Mouse (Mus musculus) liver, embryonic 11.5 days (tissue): ENCODE measurements at regions not wholly inside any gene's neighbourhood (a gene's known extent, or its start where the extent isn't known, plus 50 kb on each side); places are given as distances from the start of the nearest gene placed in this dataset.

Experiments used
- ATAC-seq: fragments of 200-750 bp; cut with Nextera tagmentation; replicated peaks from 2 replicates; pipeline ENCODE4 v1.8.0; 2017; ENCODE audit warnings: moderate number of reproducible peaks, mild to moderate bottlenecking, moderate TSS enrichment, moderate library complexity; ENCODE audit not compliant: low FRiP score
- DNase-seq: peaks from one replicate; pipeline ENCODE4 v3.0.0-alpha.2; 2017; ENCODE audit warnings: low spot score
- H3K27ac ChIP-seq: fragments of 300-500 bp; sonication (generic); 2 replicates; pipeline ENCODE4 v1.5.1; 2014; ENCODE audit warnings: mild to moderate bottlenecking, low read depth, low read length, control low read depth
- H3K27me3 ChIP-seq: fragments of 300-500 bp; sonication (generic); replicated peaks from 2 replicates; pipeline ENCODE4 v1.6.1; 2014; ENCODE audit warnings: low read length, mixed read lengths; ENCODE audit not compliant: control insufficient read depth, insufficient read depth
- H3K36me3 ChIP-seq: fragments of 300-500 bp; sonication (generic); 2 replicates; pipeline ENCODE4 v1.6.1; 2014; ENCODE audit warnings: mild to moderate bottlenecking, low read length, moderate library complexity, mixed read lengths; ENCODE audit not compliant: control insufficient read depth, insufficient read depth
- H3K4me1 ChIP-seq: fragments of 300-500 bp; sonication (generic); replicated peaks from 2 replicates; pipeline ENCODE4 v1.6.1; 2014; ENCODE audit warnings: low read length, mixed read lengths; ENCODE audit not compliant: control insufficient read depth, insufficient read depth
- H3K4me2 ChIP-seq: fragments of 300-500 bp; sonication (generic); 2 replicates; pipeline ENCODE4 v1.6.1; 2014; ENCODE audit warnings: mild to moderate bottlenecking, control low read depth, moderate library complexity
- H3K4me3 ChIP-seq: fragments of 300-500 bp; sonication (generic); 2 replicates; pipeline ENCODE4 v1.5.1; 2014; ENCODE audit warnings: low read depth, low read length, control low read depth
- H3K9ac ChIP-seq: fragments of 300-500 bp; sonication (generic); 2 replicates; pipeline ENCODE4 v1.6.1; 2014; ENCODE audit warnings: low read depth, low read length, control low read depth
- H3K9me3 ChIP-seq: fragments of 300-500 bp; sonication (generic); 2 replicates; pipeline ENCODE4 v1.6.1; 2016; ENCODE audit warnings: low read length, inconsistent platforms, mixed read lengths; ENCODE audit not compliant: control insufficient read depth
- WGBS: fragments of 180-500 bp; shearing (Covaris S2); extraction: QIAGEN DNeasy Blood & Tissue Kit; methylation state at CpG from one replicate; pipeline ENCODE4 v1.1.7; 2014; 5-methylcytosine and 5-hydroxymethylcytosine counted together

DNA sequence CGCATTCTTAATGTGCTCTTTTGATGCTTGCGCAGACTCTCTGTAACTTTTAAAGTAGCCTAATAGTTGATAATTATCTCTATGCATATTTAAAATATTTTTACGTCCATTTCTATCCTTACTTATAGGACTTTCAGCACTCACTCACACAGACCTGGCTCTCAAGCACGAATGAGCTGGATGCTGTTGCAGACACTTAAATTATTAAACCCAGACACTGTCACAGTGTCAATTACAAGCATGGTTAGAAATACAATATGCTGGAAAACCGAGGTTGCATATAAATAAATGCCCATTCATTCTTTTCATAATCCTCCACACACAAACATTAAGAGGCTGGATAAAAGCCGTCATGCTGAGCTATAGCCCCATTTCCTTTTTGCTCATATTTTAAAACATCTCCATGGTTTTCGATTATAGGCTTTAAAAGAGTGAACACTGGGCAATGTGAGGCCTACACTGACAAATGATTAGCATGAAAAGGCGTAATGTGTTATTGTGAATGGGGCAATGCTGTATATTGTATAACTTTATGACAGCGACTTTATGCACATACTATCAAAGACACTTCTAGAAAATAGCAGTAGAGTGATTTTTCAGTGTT, 566.3 kb downstream of the Pdha2 start:
- Histone ChIP-seq H3K36me3 (no peaks in the 10 kb centered on the region), H3K9me3 (no peaks in the 10 kb centered on the region), H3K27me3 (no peaks in the 10 kb centered on the region), H3K4me2 (no peak overlapping the region), H3K4me1 (no peaks in the 10 kb centered on the region), H3K9ac (no peak overlapping the region), H3K4me3 (no peak overlapping the region), H3K27ac (no peak overlapping the region)
- ATAC-seq (no peak), DNase-seq (no peak)
- WGBS, result 75% methylated on average over 9 of the region's 9 CpGs

DNA sequence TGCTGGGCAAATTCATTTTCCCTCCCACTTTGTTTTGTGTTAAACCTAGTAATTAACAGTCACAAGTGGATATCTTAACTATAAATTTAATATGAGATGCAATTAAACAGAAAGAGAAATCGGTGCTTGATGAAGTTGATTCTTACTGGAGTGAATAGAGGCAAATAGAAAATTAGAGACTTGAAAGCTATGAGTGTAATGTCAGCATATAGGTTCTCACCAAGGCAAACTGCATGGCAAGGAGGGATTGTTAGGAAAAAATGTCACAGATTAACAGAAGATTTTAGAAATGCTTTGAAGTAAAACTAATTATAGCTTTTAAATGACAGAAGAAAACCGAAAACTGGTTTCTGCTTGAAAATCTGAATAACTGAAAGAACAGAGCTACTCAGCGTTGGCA, 592.3 kb downstream of the Pdha2 start:
- Histone ChIP-seq H3K9me3 (no peaks in the 10 kb centered on the region), H3K4me1 (no peaks in the 10 kb centered on the region), H3K36me3 (no peaks in the 10 kb centered on the region), H3K9ac (no peak overlapping the region), H3K4me2 (no peak overlapping the region), H3K4me3 (no peak overlapping the region), H3K27ac (no peak overlapping the region), H3K27me3 (no peaks in the 10 kb centered on the region)
- DNase-seq (no peak), ATAC-seq (no peak)
- 80% methylated on average over 3 of the region's 3 CpGs for WGBS
